ENCODE assay signal across 12 mouse cellular contexts in the genomic region with DNA sequence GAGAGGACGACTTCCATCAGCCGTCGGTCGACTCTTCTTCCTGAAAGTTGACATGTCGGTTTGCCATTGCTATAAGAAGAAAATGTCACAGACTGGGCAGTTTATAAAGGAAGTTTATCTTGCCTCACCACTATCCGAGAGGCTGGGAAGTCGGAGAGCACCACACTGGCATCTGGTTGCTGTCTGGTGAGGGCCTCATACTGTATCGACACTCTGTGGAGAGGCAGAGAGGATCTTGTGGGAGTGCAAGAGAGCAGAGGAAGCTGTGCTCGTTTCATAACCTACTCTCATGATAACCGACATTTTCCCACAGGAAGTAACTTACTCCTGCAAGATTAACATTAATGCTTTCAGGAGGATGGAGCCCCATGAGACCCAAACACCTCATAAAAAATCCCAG.
"Had no signal": no experiment of that assay in that cellular context is flagged by ENCODE, and none has a peak within 500 bp of the region (broad histone marks: within the 10 kb centered on the region; RNA-seq: fewer than 3 reads in every experiment).

No protein-coding gene starts in this region.

- H3K36me3 ChIP-seq: limb, embryonic 10.5 days; lung, embryonic 15.5 days; midbrain, embryonic 12.5 days; neural tube, embryonic 13.5 days had no signal

- H3K27ac ChIP-seq: left cerebral cortex, adult 2 months; limb, embryonic 10.5 days; liver, embryonic 14.5 days; lung, embryonic 15.5 days; midbrain, embryonic 12.5 days; neural tube, embryonic 13.5 days had no signal

- H3K4me1 ChIP-seq: midbrain, embryonic 12.5 days; neural tube, embryonic 13.5 days had no signal

- H3K9me3 ChIP-seq: limb, embryonic 10.5 days; lung, embryonic 15.5 days; midbrain, embryonic 12.5 days; neural tube, embryonic 13.5 days had no signal

- H3K27me3 ChIP-seq: lung, embryonic 15.5 days had no signal

- H3K9ac ChIP-seq: liver, embryonic 14.5 days; lung, embryonic 15.5 days; midbrain, embryonic 12.5 days; neural tube, embryonic 13.5 days had no signal

- ATAC-seq: inflammation-experienced regulatory T-cells, adult 6 months; intestine, postnatal 0 days; midbrain, embryonic 16.5 days had no signal

- H3K4me3 ChIP-seq: left cerebral cortex, adult 2 months; limb, embryonic 10.5 days; lung, embryonic 15.5 days; midbrain, embryonic 12.5 days; neural tube, embryonic 13.5 days had no signal

- DNase-seq: kidney, postnatal 10 days; kidney, postnatal 4 days; retina, postnatal 1 day had no signal

- H3K4me2 ChIP-seq: lung, embryonic 15.5 days; midbrain, embryonic 12.5 days; neural tube, embryonic 13.5 days had no signal
